Mouse (Mus musculus) ovary, adult 2 months (tissue): ENCODE measurements around the gene Cep250. TPM values are rescaled to one million over a fixed set of nuclear protein-coding genes. Genes with fewer than 3 reads are reported as not detected.

Experiments used
- polyA plus RNA-seq: library from polyadenylated mRNA; depleted of rRNA; stranded (reverse); fragments of >200 nt; gene quantifications from 2 replicates; pipeline ENCODE4 v1.2.3, GENCODE M21; 2012; rRNA removed

Cep250 gene
- 12.7 and 14.5 TPM in 2 replicates for polyA plus RNA-seq

DNA sequence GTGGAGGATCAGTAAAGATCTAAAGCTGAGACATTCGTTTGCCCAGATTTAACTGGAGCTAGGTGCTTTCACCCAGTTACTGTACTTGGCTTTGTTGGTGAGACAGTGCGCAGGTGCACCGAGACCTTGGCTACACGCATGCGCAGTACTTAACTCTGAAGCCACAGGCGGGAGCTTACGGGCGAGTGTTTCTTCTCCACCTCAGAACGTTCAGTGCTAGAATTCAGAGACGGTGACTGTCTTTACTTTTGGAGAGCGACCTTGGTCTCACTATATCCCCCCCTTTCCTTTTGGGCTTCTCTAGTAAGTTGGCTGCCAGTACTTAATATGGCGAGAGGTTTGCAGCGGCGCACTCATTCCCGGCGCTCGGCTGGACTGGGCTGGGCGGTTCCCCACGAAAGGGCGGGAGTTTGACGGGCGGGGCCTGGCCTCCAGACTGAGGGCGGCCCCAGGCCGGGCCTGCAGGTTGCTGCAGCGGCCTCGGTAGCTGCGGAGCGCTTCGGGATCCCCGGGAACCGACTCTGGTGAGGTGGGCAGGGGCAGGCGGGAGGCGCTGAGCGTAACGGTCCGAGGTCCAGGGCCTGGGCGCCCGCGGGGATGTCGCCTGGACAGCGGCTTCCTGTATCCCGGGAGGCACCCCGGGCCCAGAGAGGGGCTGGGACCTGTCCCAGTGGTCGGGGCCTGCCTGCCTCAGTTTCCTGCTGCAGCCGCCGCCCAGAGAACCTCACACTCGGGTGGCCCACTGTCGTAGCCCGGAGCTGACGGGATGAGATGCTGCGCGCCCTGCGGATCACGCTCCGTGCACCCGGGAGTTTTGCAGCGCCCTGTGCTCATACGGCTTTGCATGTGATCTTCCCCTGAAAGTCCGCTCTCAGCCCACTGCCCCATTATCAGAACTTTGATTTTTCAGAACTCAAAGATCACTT lies at the start of gene Cep250:
TSS of gene Cep250 (plus strand) at position 325 of the 926 bp plus-strand sequence.

DNA sequence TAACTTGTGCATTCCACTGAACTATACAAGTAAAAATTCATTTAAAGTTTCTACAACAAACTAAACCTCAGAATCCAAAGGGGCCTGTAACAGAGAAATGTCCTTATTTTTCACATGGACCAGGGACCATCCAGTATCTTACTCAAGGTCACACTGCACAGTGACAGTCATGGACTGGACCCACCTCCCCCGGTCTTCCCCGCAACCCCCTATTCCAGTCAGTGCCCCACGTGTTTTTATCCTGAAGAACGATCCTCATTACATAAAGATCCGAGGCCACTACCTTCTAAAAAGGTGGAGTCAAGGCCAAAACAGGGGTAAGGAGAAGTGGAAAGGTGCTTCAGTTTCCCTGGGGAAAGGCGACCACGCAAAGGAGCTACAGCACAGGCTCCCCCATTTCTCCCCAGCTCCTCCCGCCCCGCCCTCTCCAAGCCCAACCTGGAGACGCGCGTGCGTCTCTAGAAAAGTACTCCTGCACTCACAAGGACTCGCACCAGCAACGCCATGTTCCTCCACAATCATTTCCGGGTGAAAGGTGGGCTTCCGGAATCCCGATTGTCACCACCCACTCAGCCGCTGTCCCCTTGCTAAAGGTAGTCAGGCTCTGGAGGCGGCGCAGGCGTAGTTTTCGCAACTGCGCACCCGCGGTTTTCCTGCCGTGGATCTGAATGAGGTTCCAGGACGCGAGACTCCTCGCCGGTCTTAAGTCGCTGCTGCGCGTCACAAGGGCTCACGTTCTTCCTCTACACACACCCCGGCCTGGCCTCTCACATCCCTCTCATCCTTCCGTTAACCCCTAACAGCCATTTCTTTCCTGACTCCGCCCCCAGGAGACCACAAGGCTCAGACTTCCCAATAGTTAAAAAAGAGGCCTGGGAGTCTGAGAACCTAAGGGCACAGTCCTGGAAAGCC lies 26.5 kb upstream of the Cep250 start, which contains the start of gene Uqcc1:
TSS of gene Uqcc1 (minus strand) at position 780 of the 912 bp plus-strand sequence.

GRCm38 (mm10) chr2:155940681-155941080 lies 15.6 kb upstream of the Cep250 start, which contains the start of gene Gm15557:
TSS of gene Gm15557 (plus strand) at chr2:155940728.

GRCm38 (mm10) chr2:155945124-155945523 lies 11.1 kb upstream of the Cep250 start, which contains the start of gene Gdf5:
TSS of gene Gdf5 (minus strand) at chr2:155945367.

DNA sequence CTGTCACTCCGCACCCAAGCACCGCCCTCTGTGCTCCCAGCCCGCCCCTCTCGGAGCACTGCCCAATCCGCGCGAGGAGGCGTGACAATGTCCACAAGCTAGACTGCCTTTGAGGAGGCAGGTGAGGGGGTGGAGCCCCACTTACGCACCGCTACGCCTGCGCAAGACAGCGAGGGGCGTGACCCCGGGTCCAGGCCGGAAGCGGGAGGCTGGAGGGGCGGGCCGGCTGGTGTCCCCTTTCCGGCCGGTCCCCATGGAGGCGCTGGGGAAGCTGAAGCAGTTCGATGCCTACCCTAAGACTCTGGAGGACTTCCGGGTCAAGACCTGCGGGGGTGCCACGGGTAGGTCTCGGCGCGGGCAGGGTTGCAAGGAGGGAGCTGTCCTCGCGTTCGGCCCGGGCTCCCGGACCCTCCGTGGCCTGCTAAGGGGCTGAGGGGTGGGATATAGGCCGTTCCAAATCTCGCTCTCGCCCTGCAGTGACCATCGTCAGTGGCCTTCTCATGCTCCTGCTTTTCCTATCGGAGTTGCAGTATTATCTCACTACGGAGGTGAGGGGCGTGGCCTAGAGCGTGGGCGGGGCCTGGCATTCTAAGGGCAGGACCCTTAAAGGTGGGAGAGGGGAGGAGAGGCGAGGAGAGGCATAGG lies 51.8 kb downstream of the Cep250 start, which contains the start of the genes 6430550D23Rik and Ergic3:
TSS of gene 6430550D23Rik (minus strand) at position 90 of the 645 bp plus-strand sequence.
TSS of gene Ergic3 (plus strand) at position 158 of the 645 bp plus-strand sequence.

Other genes starting within 250 kb of the Cep250 start
- gene Edem2, start 227.0 kb upstream of the Cep250 start, polyA plus RNA-seq, result 79.8 and 160 TPM in 2 replicates
- not detected in 2 replicates for gene Gm17581, start 220.6 kb upstream of the Cep250 start, polyA plus RNA-seq
- gene Procr, start 205.3 kb upstream of the Cep250 start, polyA plus RNA-seq, result 11.7 and 14.6 TPM in 2 replicates
- gene Mmp24, start 181.1 kb upstream of the Cep250 start, polyA plus RNA-seq, result 0.24 and 0.25 TPM in 2 replicates
- 73.4 and 100 TPM in 2 replicates for gene BC029722, start 137.0 kb upstream of the Cep250 start, polyA plus RNA-seq
- 144 and 153 TPM in 2 replicates for gene Eif6, start 129.5 kb upstream of the Cep250 start, polyA plus RNA-seq
- gene Fam83c, start 121.6 kb upstream of the Cep250 start, polyA plus RNA-seq, result 0.03 TPM in 1 of 2 replicates, not detected in the other
- gene Uqcc1, start 26.1 kb upstream of the Cep250 start, polyA plus RNA-seq, result 16.7 and 23.2 TPM in 2 replicates
- gene Gm15557, start 15.7 kb upstream of the Cep250 start, polyA plus RNA-seq, result not detected in 2 replicates
- gene Gdf5, start 11.1 kb upstream of the Cep250 start, polyA plus RNA-seq, result 0.85 and 0.87 TPM in 2 replicates
- 1.3 and 1.9 TPM in 2 replicates for gene 6430550D23Rik, start 51.5 kb downstream of the Cep250 start, polyA plus RNA-seq
- 340 and 531 TPM in 2 replicates for gene Ergic3, start 51.6 kb downstream of the Cep250 start, polyA plus RNA-seq
- 0.69 and 2.6 TPM in 2 replicates for gene Fer1l4, start 96.5 kb downstream of the Cep250 start, polyA plus RNA-seq
- gene Spag4, start 108.7 kb downstream of the Cep250 start, polyA plus RNA-seq, result 3.5 and 4.3 TPM in 2 replicates
- gene Cpne1, start 155.5 kb downstream of the Cep250 start, polyA plus RNA-seq, result 100 and 120 TPM in 2 replicates
- 7.3 and 30.1 TPM in 2 replicates for gene Rbm12, start 155.5 kb downstream of the Cep250 start, polyA plus RNA-seq
- gene Gm28036, start 170.6 kb downstream of the Cep250 start, polyA plus RNA-seq, result 0.69 and 1.3 TPM in 2 replicates
- gene Romo1, start 187.6 kb downstream of the Cep250 start, polyA plus RNA-seq, result 334 and 385 TPM in 2 replicates
- gene Nfs1, start 187.7 kb downstream of the Cep250 start, polyA plus RNA-seq, result 77.6 and 79.5 TPM in 2 replicates
- 64.9 and 70.8 TPM in 2 replicates for gene Rbm39, start 223.8 kb downstream of the Cep250 start, polyA plus RNA-seq
- 29.2 and 32.2 TPM in 2 replicates for gene Phf20, start 240.0 kb downstream of the Cep250 start, polyA plus RNA-seq